Mouse (Mus musculus): ENCODE data around the gene C1ra.

DNA sequence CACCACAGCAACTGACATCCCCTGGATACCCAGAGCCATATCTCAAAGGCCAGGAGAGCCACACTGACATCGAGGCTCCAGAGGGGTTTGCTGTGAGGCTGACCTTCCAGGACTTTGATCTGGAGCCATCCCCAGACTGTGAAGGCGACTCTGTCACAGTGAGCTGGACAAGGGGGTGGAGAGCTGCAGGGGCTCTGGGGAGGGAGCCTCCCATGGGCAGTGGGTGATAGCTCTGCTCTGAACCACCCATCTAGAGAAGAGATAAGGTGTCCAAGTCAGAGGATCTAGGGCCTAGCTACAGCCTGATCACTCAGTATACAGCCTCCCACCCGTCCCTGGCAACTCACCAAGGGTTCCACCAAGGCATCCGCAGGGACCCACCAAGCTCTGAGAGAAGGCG, 18.3 kb upstream of the C1ra start:
- TF ChIP-seq CTCF (IDR thresholded peaks at IDR 0.05) (no peak), EP300 (IDR thresholded peaks at IDR 0.05) (no peak)

Data from lung, postnatal 0 days (tissue).